Mouse (Mus musculus) heart, postnatal 0 days (tissue): Measurements from ENCODE around the gene Nup93. TPM values are rescaled to one million over a fixed set of nuclear protein-coding genes. Genes with fewer than 3 reads are reported as not detected.

ENCODE experiments used
- ATAC-seq: fragments of 200-750 bp; cut with Nextera tagmentation; 2 replicates; pipeline ENCODE4 v1.8.0; 2017; ENCODE audit warnings: low read depth, moderate number of reproducible peaks, moderate library complexity; ENCODE audit not compliant: insufficient read depth
- DNase-seq: peaks from one replicate; pipeline ENCODE4 v3.0.0-alpha.2; 2016; ENCODE audit warnings: low spot score
- H3K27ac ChIP-seq: fragments of 300-500 bp; sonication (generic); 2 replicates; pipeline ENCODE4 v1.5.1; 2014; ENCODE audit warnings: low read depth, mild to moderate bottlenecking
- H3K27me3 ChIP-seq: fragments of 300-500 bp; sonication (generic); 2 replicates; pipeline ENCODE4 v1.6.1; 2014; ENCODE audit warnings: low read length, mixed read lengths; ENCODE audit not compliant: control insufficient read depth, insufficient read depth
- H3K36me3 ChIP-seq: fragments of 300-500 bp; sonication (generic); replicated peaks from 2 replicates; pipeline ENCODE4 v1.6.1; 2014; ENCODE audit warnings: low read length, mixed read lengths; ENCODE audit not compliant: control insufficient read depth, insufficient read depth
- H3K4me1 ChIP-seq: fragments of 300-500 bp; sonication (generic); 2 replicates; pipeline ENCODE4 v1.6.1; 2014; ENCODE audit warnings: antibody characterized with exemption; ENCODE audit not compliant: control insufficient read depth, insufficient read depth
- H3K4me2 ChIP-seq: fragments of 300-500 bp; sonication (generic); 2 replicates; pipeline ENCODE4 v1.6.1; 2014; ENCODE audit warnings: low read depth, mild to moderate bottlenecking, low read length, moderate library complexity
- H3K4me3 ChIP-seq: fragments of 300-500 bp; sonication (generic); 2 replicates; pipeline ENCODE4 v1.5.1; 2014; ENCODE audit warnings: low read depth, low read length
- H3K9ac ChIP-seq: fragments of 300-500 bp; sonication (generic); replicated peaks from 2 replicates; pipeline ENCODE4 v1.6.1; 2014; ENCODE audit warnings: low read depth, low read length, mixed read lengths
- H3K9me3 ChIP-seq: fragments of 300-500 bp; sonication (generic); replicated peaks from 2 replicates; pipeline ENCODE4 v1.6.1; 2016; ENCODE audit warnings: low read length; ENCODE audit not compliant: control insufficient read depth
- CTCF ChIP-seq: IDR thresholded peaks from 2 replicates; pipeline ENCODE4 v1.5.1; 2016; ENCODE audit warnings: antibody characterized with exemption, control low read depth, low read depth
- EP300 ChIP-seq: IDR thresholded peaks from 2 replicates; pipeline ENCODE4 v1.6.1; 2016; ENCODE audit warnings: antibody characterized with exemption, low read depth
- WGBS: fragments of 180-500 bp; shearing (Covaris S2); extraction: QIAGEN DNeasy Blood & Tissue Kit; methylation state at CpG from one replicate; pipeline ENCODE4 v1.1.7; 2014; 5-methylcytosine and 5-hydroxymethylcytosine counted together
- polyA plus RNA-seq: library from polyadenylated mRNA; unstranded; fragments of >200 nt; fragmentation: Nextera tagmentation; extraction: Ambion mirVana; gene quantifications from 2 replicates; pipeline ENCODE4 v1.2.1, GENCODE M21; 2015
- total RNA-seq: library from RNA; depleted of rRNA; stranded (reverse); fragments of >200 nt; gene quantifications from 2 replicates; pipeline ENCODE4 v1.2.3, GENCODE M21; 2014; ENCODE audit warnings: low replicate concordance

The Nup93 gene
- total and polyA plus RNA-seq, 2 experiments from 2014 or later, result 21.9 to 31.4 TPM

DNA sequence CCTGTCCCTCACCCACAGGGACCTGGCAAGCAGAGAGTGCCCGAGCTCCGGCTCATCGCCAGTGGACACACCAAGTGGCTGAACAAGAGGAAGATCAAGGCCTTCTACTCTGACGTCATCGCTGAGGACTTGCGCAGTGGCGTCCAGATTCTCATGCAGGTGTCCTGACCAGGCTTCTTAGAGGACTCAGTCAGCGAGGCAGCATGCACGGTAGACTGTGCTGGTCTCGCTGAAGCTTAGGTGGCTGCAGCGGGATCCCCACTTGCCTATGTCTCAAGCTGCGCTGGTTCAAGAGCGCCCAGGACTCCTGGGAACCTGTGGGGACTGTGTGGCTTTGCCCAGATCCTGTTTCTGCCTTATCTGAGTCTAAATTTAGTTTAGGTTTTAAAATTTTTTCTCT is 131.9 kb downstream of the Nup93 start:
- TF ChIP-seq EP300 (no peak), CTCF (no peak)
- no peaks in the 10 kb centered on the region for H3K4me1 ChIP-seq
- H3K36me3 ChIP-seq, result no peaks in the 10 kb centered on the region
- WGBS, result 84% methylated on average over 13 of the region's 13 CpGs
- H3K9ac ChIP-seq, result no peak overlapping the region
- no peaks in the 10 kb centered on the region for H3K27me3 ChIP-seq
- no peak for DNase-seq
- no peak for ATAC-seq
- no peak overlapping the region for H3K4me3 ChIP-seq
- no peak overlapping the region for H3K4me2 ChIP-seq
- no peak overlapping the region for H3K27ac ChIP-seq
- no peaks in the 10 kb centered on the region for H3K9me3 ChIP-seq

- no peak overlapping the region for H3K4me2 ChIP-seq
- ATAC-seq, result peak; percentile 33; the same call in 1 of the 2 replicates
- TF ChIP-seq CTCF, result no peak
- TF ChIP-seq EP300, result no peak
- DNase-seq, result peak; percentile 21
- H3K4me1 ChIP-seq, result no peaks in the 10 kb centered on the region
- H3K27ac ChIP-seq, result no peak overlapping the region
- H3K4me3 ChIP-seq, result no peak overlapping the region
- no peaks in the 10 kb centered on the region for H3K9me3 ChIP-seq
- H3K9ac ChIP-seq, result no peak overlapping the region
- no peaks in the 10 kb centered on the region for H3K27me3 ChIP-seq
- 33% methylated on average over 9 of the region's 9 CpGs for WGBS
- no peaks in the 10 kb centered on the region for H3K36me3 ChIP-seq
Measured at GRCm38 (mm10) chr8:94348425-94348824, 134.1 kb downstream of the Nup93 start.

DNA sequence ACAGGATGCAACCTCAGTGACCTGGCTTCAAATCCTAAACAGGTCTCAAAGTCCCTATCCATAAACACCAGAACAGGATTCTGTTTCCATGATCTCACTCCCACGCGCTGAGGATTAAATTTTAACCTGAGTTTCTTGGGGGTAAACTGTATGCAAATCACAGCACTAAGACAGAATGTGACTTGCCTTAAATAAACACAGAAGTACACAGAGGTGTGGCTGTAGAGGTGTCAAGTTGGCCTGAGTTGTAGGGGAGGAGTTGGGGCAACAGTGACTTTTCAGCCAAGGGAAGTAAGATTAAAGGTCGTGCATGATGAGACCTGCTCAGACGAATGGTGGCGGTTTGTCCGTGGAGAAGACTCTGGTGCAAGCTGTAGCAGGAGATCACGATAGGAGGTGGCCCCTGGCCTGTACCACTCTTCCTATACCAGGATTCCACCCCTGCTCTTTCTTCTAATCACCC is 139.7 kb downstream of the Nup93 start:
- no peaks in the 10 kb centered on the region for H3K36me3 ChIP-seq
- H3K27me3 ChIP-seq, result no peaks in the 10 kb centered on the region
- TF ChIP-seq CTCF, result no peak
- ATAC-seq (no peak), DNase-seq (no peak)
- peak overlapping the region; percentile 63 for H3K27ac ChIP-seq
- peaks cover 35% of the 10 kb centered on the region for H3K4me1 ChIP-seq
- H3K4me3 ChIP-seq, result no peak overlapping the region
- H3K4me2 ChIP-seq, result no peak overlapping the region
- no peak overlapping the region for H3K9ac ChIP-seq
- no peaks in the 10 kb centered on the region for H3K9me3 ChIP-seq
- WGBS, result 61% methylated on average over 7 of the region's 7 CpGs

- H3K36me3 ChIP-seq, result no peaks in the 10 kb centered on the region
- H3K9ac ChIP-seq, result no peak overlapping the region
- peak; percentile 23 for DNase-seq
- 53% methylated on average over 4 of the region's 4 CpGs for WGBS
- no peaks in the 10 kb centered on the region for H3K9me3 ChIP-seq
- H3K27me3 ChIP-seq, result no peaks in the 10 kb centered on the region
- peak overlapping the region; percentile 63 for H3K27ac ChIP-seq
- H3K4me3 ChIP-seq, result no peak overlapping the region
- ATAC-seq, result no peak
- no peak overlapping the region for H3K4me2 ChIP-seq
- TF ChIP-seq CTCF (no peak), EP300 (peak; percentile 42; the same call in 1 of the 2 replicates)
- H3K4me1 ChIP-seq, result peaks cover 39% of the 10 kb centered on the region
Measured at GRCm38 (mm10) chr8:94354571-94354970, 140.2 kb downstream of the Nup93 start.

- H3K4me2 ChIP-seq, result no peak overlapping the region
- DNase-seq (peak; percentile 69), ATAC-seq (peak; percentile 82)
- H3K4me1 ChIP-seq, result peaks cover 42% of the 10 kb centered on the region
- 34% methylated on average over 6 of the region's 6 CpGs for WGBS
- no peaks in the 10 kb centered on the region for H3K27me3 ChIP-seq
- peak overlapping the region; percentile 69 for H3K27ac ChIP-seq
- no peaks in the 10 kb centered on the region for H3K9me3 ChIP-seq
- H3K36me3 ChIP-seq, result no peaks in the 10 kb centered on the region
- TF ChIP-seq EP300 (0 out of 2 replicates have a peak, but pooled peaks have one; percentile 33), CTCF (no peak)
- no peak overlapping the region for H3K9ac ChIP-seq
- no peak overlapping the region for H3K4me3 ChIP-seq
Measured at GRCm38 (mm10) chr8:94357220-94357619, 142.9 kb downstream of the Nup93 start.

DNA sequence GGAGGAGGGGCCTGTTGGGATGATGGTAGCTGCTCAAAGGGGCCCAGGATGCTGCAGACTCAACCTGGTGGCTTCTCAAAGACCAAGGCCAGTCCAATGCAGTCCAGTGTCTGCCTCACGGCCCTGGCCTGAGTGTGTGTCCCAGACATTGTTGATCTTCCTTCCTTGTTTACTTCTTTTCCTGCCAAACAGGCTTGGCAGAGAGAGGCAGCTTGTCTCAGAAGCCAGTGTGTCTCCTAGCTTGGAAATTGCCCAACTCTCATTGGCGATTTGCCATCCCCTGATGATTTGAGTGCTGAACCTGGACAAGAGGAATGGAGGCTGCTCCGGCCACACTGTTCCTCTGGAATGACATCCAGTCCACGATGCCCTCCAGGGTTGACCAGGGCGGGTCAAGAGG is 144.2 kb downstream of the Nup93 start:
- no peak overlapping the region for H3K4me2 ChIP-seq
- no peaks in the 10 kb centered on the region for H3K9me3 ChIP-seq
- DNase-seq, result peak; percentile 39
- no peaks in the 10 kb centered on the region for H3K36me3 ChIP-seq
- 28% methylated on average over 5 of the region's 5 CpGs for WGBS
- no peak overlapping the region for H3K4me3 ChIP-seq
- TF ChIP-seq EP300 (no peak), CTCF (no peak)
- peaks cover 53% of the 10 kb centered on the region for H3K4me1 ChIP-seq
- ATAC-seq, result no peak
- peak overlapping the region; percentile 70 for H3K27ac ChIP-seq
- H3K27me3 ChIP-seq, result no peaks in the 10 kb centered on the region
- H3K9ac ChIP-seq, result no peak overlapping the region
